Mouse (Mus musculus) activated CD4-positive, CD25-positive, alpha-beta regulatory T cell, adult 9 weeks (primary cell): ENCODE results near the gene Il12a. TPM values are rescaled to one million over a fixed set of nuclear protein-coding genes. Genes with fewer than 3 reads are reported as not detected.

Experiments
- polyA plus RNA-seq: library from polyadenylated mRNA; unstranded; fragments of 100-300 nt; shearing (Covaris generic); gene quantifications from one replicate; pipeline ENCODE4 v1.2.1, GENCODE M21; 2017

Gene Il12a
- not detected for polyA plus RNA-seq

GRCm38 (mm10) chr3:68690344-68690743, at the start of gene Il12a:
Il12a (plus strand) TSS chr3:68690644.

Other genes with a start within 250 kb of the Il12a start
- 3.0 TPM for gene 1110032F04Rik, start 178.9 kb downstream of the Il12a start, polyA plus RNA-seq